Mouse (Mus musculus): ENCODE data around the gene Gm20538. TPM values are rescaled to one million over a fixed set of nuclear protein-coding genes. Genes with fewer than 3 reads are reported as not detected.

Gm20538 gene
- total and polyA plus RNA-seq, 3 experiments = not detected

GRCm38 (mm10) chr19:44501925-44502324, 50.7 kb downstream of the Gm20538 start:
- H3K27ac ChIP-seq (ENCODE audit: control insufficient read depth, low read depth, low read length) = no peak overlapping the region
- H3K9me3 ChIP-seq (replicated peaks; ENCODE audit: insufficient read depth, low read length) = no peaks in the 10 kb centered on the region
- H3K9ac ChIP-seq (ENCODE audit: control insufficient read depth, low read depth, low read length, poor library complexity, severe bottlenecking) = no peak overlapping the region
- no peaks in the 10 kb centered on the region for H3K79me2 ChIP-seq (ENCODE audit: control insufficient read depth, insufficient read depth, low read length, poor library complexity)
- no peaks in the 10 kb centered on the region for H3K36me3 ChIP-seq (ENCODE audit: control insufficient read depth in 1 of 2, insufficient read depth in 2 of 2, low read length in 2 of 2)
- peaks cover 13 to 17% of the 10 kb centered on the region in 2 experiments for H3K27me3 ChIP-seq (ENCODE audit: control insufficient read depth in 1 of 2, insufficient read depth in 2 of 2, low read length in 2 of 2)
- H3K4me3 ChIP-seq (ENCODE audit: control insufficient read depth in 1 of 2, insufficient read depth in 1 of 2, low read depth in 2 of 2, low read length in 2 of 2) = no peak overlapping the region
- DNase-seq (ENCODE audit: low read depth, low spot score) = no peak
- no peaks in the 10 kb centered on the region for H3K4me1 ChIP-seq (ENCODE audit: control insufficient read depth in 1 of 2, insufficient read depth in 2 of 2, low read length in 2 of 2)
- no peak for TF ChIP-seq HCFC1 (IDR thresholded peaks at IDR 0.05; ENCODE audit: low read depth, low read length)
- TF ChIP-seq TCF12 (IDR thresholded peaks at IDR 0.05; ENCODE audit: low read depth, low read length) = no peak
- no peak for TF ChIP-seq BHLHE40 (IDR thresholded peaks at IDR 0.05; ENCODE audit: borderline replicate concordance, low read depth, low read length)
- TF ChIP-seq MXI1 (IDR thresholded peaks at IDR 0.05; ENCODE audit: low read depth, low read length) = no peak
- TF ChIP-seq EP300 (IDR thresholded peaks at IDR 0.05; ENCODE audit: low read depth in 1 of 2, low read length in 2 of 2) = no peak
- TF ChIP-seq MAX (IDR thresholded peaks at IDR 0.05; ENCODE audit: low read length) = no peak
- no peak for TF ChIP-seq MAFK (IDR thresholded peaks at IDR 0.05; ENCODE audit: borderline replicate concordance, low read depth, low read length)
- no peak for TF ChIP-seq NRF1 (IDR thresholded peaks at IDR 0.05; ENCODE audit: insufficient read depth, low read depth, low read length, poor library complexity, severe bottlenecking)
- TF ChIP-seq ZC3H11A (IDR thresholded peaks at IDR 0.05; ENCODE audit: low read depth, low read length) = no peak
- TF ChIP-seq ZNF384 (IDR thresholded peaks at IDR 0.05; ENCODE audit: low read depth, low read length) = no peak

GRCm38 (mm10) chr19:44500240-44500639, 52.4 kb downstream of the Gm20538 start:
- H3K36me3 ChIP-seq (ENCODE audit: control insufficient read depth in 1 of 2, insufficient read depth in 2 of 2, low read length in 2 of 2) = no peaks in the 10 kb centered on the region; a peak in 1 of 4 replicates
- DNase-seq (ENCODE audit: low read depth, low spot score) = no peak
- H3K27ac ChIP-seq (ENCODE audit: control insufficient read depth, low read depth, low read length) = no peak overlapping the region
- no peaks in the 10 kb centered on the region for H3K79me2 ChIP-seq (ENCODE audit: control insufficient read depth, insufficient read depth, low read length, poor library complexity)
- TF ChIP-seq E2F4 (IDR thresholded peaks at IDR 0.05; ENCODE audit: borderline replicate concordance, low read depth, low read length) (no peak), ZNF384 (IDR thresholded peaks at IDR 0.05; ENCODE audit: low read depth, low read length) (no peak), SIN3A (IDR thresholded peaks at IDR 0.05; ENCODE audit: low read length) (no peak), MEF2A (IDR thresholded peaks at IDR 0.05; ENCODE audit: extremely low read depth, insufficient replicate concordance, low read depth, low read length, poor library complexity, severe bottlenecking) (no peak), RCOR1 (IDR thresholded peaks at IDR 0.05; ENCODE audit: low read depth, low read length) (no peak), CHD2 (IDR thresholded peaks at IDR 0.05; ENCODE audit: low read length) (no peak), HCFC1 (IDR thresholded peaks at IDR 0.05; ENCODE audit: low read depth, low read length) (no peak), GATA1 (IDR thresholded peaks at IDR 0.05; ENCODE audit: low read depth, low read length) (no peak)
- no peak overlapping the region for H3K4me3 ChIP-seq (ENCODE audit: control insufficient read depth in 1 of 2, insufficient read depth in 1 of 2, low read depth in 2 of 2, low read length in 2 of 2)
- H3K9ac ChIP-seq (ENCODE audit: control insufficient read depth, low read depth, low read length, poor library complexity, severe bottlenecking) = no peak overlapping the region
- H3K9me3 ChIP-seq (replicated peaks; ENCODE audit: insufficient read depth, low read length) = no peaks in the 10 kb centered on the region
- H3K27me3 ChIP-seq (ENCODE audit: control insufficient read depth in 1 of 2, insufficient read depth in 2 of 2, low read length in 2 of 2) = peaks cover 13 to 17% of the 10 kb centered on the region in 2 experiments
- H3K4me1 ChIP-seq (ENCODE audit: control insufficient read depth in 1 of 2, insufficient read depth in 2 of 2, low read length in 2 of 2) = peaks cover 0 to 4% of the 10 kb centered on the region in 2 experiments; a peak in 1 of 4 replicates

Data from MEL (cell line).